Mouse (Mus musculus): ENCODE results near the gene Tmem144. TPM values are rescaled to one million over a fixed set of nuclear protein-coding genes. Genes with fewer than 3 reads are reported as not detected.

Tmem144 gene
- total and polyA plus RNA-seq, 2 experiments from 2014 or later, result 2.6 to 3.2 TPM

DNA sequence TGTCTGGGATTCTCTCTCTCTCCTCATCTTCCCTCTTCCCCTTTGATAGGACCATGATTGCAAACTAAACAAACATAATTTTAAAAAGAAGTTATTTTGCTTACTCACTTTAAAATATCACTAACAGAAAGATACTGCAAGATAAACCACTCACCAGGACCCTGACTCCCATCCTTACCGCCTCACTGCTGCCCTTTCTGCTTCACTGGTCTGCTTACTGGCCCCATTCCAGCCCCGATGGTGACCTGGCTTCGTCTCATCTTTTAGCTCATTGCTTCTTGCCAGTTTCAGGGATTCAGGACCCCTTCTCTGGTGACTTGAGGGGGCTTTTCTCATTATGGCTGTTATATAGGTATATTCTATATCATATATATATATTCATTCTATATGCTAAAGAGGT is 13.5 kb upstream of the Tmem144 start:
- Histone ChIP-seq H3K27me3 (ENCODE audit: insufficient read depth, low read length) (no peaks in the 10 kb centered on the region), H3K4me2 (ENCODE audit: low read depth, low read length) (no peak overlapping the region), H3K4me1 (ENCODE audit: insufficient read depth, low read length) (peaks cover 5% of the 10 kb centered on the region; the same call in 1 of the 2 replicates), H3K9me3 (ENCODE audit: low read length) (no peaks in the 10 kb centered on the region), H3K36me3 (ENCODE audit: insufficient read depth, low read length) (no peaks in the 10 kb centered on the region), H3K9ac (replicated peaks; ENCODE audit: low read length) (no peak overlapping the region), H3K4me3 (ENCODE audit: low read length) (no peak overlapping the region), H3K27ac (peak overlapping the region; percentile 65; the same call in 1 of the 2 replicates)
- TF ChIP-seq CTCF (IDR thresholded peaks at IDR 0.05; ENCODE audit: low read depth), result no peak
- DNase-seq (ENCODE audit: low spot score), result no peak
- no peak for ATAC-seq
- WGBS, result 47% methylated on average over 3 of the region's 3 CpGs

DNA sequence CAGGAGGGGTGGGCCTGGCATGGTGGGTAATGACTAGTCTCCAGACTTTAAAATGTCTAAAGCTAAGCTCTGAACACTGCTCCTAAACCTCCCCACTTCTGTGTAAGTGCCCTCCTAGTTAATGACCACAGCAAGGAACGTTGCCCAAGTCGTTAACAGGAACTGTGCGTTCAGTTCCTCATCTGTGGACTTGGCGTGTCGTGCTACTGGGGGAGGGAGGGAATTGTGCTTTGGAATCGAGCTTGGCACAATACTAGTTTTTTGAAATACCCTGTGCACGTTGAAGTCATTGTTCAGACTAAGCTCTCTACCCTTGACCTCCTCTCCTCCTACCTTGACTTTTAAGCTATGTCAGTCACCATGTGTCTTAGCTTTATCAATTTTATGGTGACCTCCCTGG is 12.3 kb upstream of the Tmem144 start:
- DNase-seq (ENCODE audit: low spot score), result no peak

DNA sequence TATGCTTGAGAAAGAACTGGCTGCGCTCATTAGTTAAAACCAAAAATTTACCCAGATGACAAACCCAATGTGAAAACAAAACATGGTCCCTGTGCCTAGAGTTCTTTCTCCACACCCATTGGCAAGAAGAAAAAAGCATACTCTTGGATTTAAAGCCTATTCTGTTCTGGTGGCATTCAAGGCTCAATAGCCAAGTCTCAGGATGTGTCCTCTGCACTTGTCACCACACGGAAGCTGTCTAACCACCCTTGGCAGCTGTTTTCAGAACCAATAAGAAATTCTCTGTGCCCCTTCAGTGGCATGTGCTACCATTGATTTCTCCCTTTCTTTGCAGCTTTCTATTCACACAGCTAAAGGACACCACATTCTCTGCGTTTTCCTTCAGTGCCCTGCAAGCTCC is 5.6 kb upstream of the Tmem144 start:
- no peak for TF ChIP-seq CTCF (IDR thresholded peaks at IDR 0.05; ENCODE audit: low read depth)
- H3K4me2 ChIP-seq (ENCODE audit: low read depth, low read length), result no peak overlapping the region
- WGBS, result 53% methylated on average over 3 of the region's 3 CpGs
- no peaks in the 10 kb centered on the region for H3K9me3 ChIP-seq (ENCODE audit: low read length)
- no peaks in the 10 kb centered on the region for H3K27me3 ChIP-seq (ENCODE audit: insufficient read depth, low read length)
- no peaks in the 10 kb centered on the region for H3K36me3 ChIP-seq (ENCODE audit: insufficient read depth, low read length)
- no peak overlapping the region for H3K4me3 ChIP-seq (ENCODE audit: low read length)
- H3K27ac ChIP-seq, result no peak overlapping the region
- DNase-seq (ENCODE audit: low spot score) (no peak), ATAC-seq (no peak)
- no peaks in the 10 kb centered on the region for H3K4me1 ChIP-seq (ENCODE audit: insufficient read depth, low read length)
- H3K9ac ChIP-seq (replicated peaks; ENCODE audit: low read length), result no peak overlapping the region

More for the DNA sequence above, 12.3 kb upstream of the Tmem144 start:
- Histone ChIP-seq H3K4me1 (ENCODE audit: insufficient read depth, low read length) (peaks cover 5% of the 10 kb centered on the region; the same call in 1 of the 2 replicates), H3K36me3 (ENCODE audit: insufficient read depth, low read length) (no peaks in the 10 kb centered on the region), H3K9me3 (ENCODE audit: low read length) (no peaks in the 10 kb centered on the region), H3K4me2 (ENCODE audit: low read depth, low read length) (no peak overlapping the region), H3K9ac (replicated peaks; ENCODE audit: low read length) (no peak overlapping the region), H3K27ac (no peak overlapping the region), H3K4me3 (ENCODE audit: low read length) (no peak overlapping the region), H3K27me3 (ENCODE audit: insufficient read depth, low read length) (no peaks in the 10 kb centered on the region)
- WGBS, result 50% methylated on average over 7 of the region's 7 CpGs
- ATAC-seq, result no peak
- no peak for TF ChIP-seq CTCF (IDR thresholded peaks at IDR 0.05; ENCODE audit: low read depth)

DNA sequence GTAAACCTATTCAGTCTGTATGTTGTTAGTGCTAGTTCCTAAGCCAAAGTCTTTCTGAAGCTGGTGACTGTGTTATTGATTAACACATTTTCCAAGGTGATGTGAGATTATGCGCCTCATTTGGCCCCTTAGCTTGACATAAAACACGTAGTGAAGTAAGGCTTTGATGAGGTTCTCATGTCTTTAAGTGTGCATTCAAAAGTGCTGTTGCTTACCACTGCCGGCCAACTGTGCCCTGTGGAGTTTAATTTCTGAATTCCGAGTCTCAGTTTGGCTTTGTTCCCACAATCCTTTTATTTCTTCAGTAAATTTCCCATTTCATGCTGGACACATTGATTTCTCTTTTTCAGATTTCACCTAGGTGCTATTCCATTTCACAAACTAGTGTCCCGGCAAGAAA is 5.2 kb upstream of the Tmem144 start:
- ATAC-seq (no peak), DNase-seq (ENCODE audit: low spot score) (no peak)
- Histone ChIP-seq H3K36me3 (ENCODE audit: insufficient read depth, low read length) (no peaks in the 10 kb centered on the region), H3K9me3 (ENCODE audit: low read length) (no peaks in the 10 kb centered on the region), H3K27ac (no peak overlapping the region), H3K4me1 (ENCODE audit: insufficient read depth, low read length) (no peaks in the 10 kb centered on the region; the same call in 1 of the 2 replicates), H3K4me2 (ENCODE audit: low read depth, low read length) (no peak overlapping the region), H3K4me3 (ENCODE audit: low read length) (no peak overlapping the region), H3K9ac (replicated peaks; ENCODE audit: low read length) (no peak overlapping the region), H3K27me3 (ENCODE audit: insufficient read depth, low read length) (no peaks in the 10 kb centered on the region)
- 50% methylated on average over 5 of the region's 5 CpGs for WGBS
- no peak for TF ChIP-seq CTCF (IDR thresholded peaks at IDR 0.05; ENCODE audit: low read depth)

DNA sequence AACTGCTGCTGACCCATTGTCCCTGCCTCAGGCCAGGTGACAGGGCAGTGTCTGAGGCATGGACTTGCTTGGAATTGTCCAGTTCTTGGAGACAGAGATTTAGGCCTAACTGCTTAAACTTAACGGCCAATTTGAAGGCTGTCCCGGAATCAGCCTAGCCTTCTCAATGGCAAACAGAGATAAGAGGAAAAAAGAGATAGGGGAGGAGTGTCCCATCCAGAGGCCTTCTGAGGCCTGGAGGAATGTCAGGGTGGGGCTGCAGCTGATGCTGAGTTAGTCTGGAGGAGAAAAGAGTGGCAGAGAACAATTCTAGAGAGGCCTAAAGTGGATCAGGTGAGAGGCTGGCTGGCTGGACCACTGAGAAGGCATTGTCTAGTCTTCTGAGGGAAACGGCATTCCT is 465 bp downstream of the Tmem144 start:
- Histone ChIP-seq H3K9me3 (ENCODE audit: low read length) (no peaks in the 10 kb centered on the region), H3K36me3 (ENCODE audit: insufficient read depth, low read length) (no peaks in the 10 kb centered on the region), H3K9ac (replicated peaks; ENCODE audit: low read length) (no peak overlapping the region), H3K27ac (no peak overlapping the region), H3K4me3 (ENCODE audit: low read length) (no peak overlapping the region), H3K27me3 (ENCODE audit: insufficient read depth, low read length) (no peaks in the 10 kb centered on the region), H3K4me1 (ENCODE audit: insufficient read depth, low read length) (no peaks in the 10 kb centered on the region; the same call in 1 of the 2 replicates), H3K4me2 (ENCODE audit: low read depth, low read length) (no peak overlapping the region)
- no peak for DNase-seq (ENCODE audit: low spot score)
- TF ChIP-seq CTCF (IDR thresholded peaks at IDR 0.05; ENCODE audit: low read depth), result no peak
- 87% methylated on average over 3 of the region's 3 CpGs for WGBS
- no peak for ATAC-seq

DNA sequence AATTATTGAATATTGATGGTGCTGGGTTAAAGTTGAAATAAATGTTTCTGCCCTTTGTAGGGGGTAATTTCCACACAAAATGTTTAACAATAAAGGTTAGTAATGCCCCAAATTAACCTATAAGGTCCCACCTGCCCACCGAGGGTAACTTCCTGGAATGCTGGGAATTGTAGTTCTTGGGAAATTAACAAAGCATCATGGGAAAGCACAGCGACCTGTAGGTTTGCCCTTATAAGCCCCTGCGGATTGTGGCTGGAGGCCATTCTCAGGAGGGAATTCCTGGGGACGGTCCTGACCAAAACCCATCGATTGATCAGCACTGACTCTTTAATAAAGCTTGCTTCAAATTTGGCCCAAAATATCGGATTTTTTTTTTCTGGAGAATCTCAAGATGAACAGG is 1.9 kb downstream of the Tmem144 start:
- no peak overlapping the region for H3K27ac ChIP-seq
- no peaks in the 10 kb centered on the region; the same call in 1 of the 2 replicates for H3K4me1 ChIP-seq (ENCODE audit: insufficient read depth, low read length)
- no peak overlapping the region for H3K9ac ChIP-seq (replicated peaks; ENCODE audit: low read length)
- H3K4me2 ChIP-seq (ENCODE audit: low read depth, low read length), result no peak overlapping the region
- H3K27me3 ChIP-seq (ENCODE audit: insufficient read depth, low read length), result no peaks in the 10 kb centered on the region
- H3K4me3 ChIP-seq (ENCODE audit: low read length), result no peak overlapping the region
- TF ChIP-seq CTCF (IDR thresholded peaks at IDR 0.05; ENCODE audit: low read depth), result no peak
- H3K36me3 ChIP-seq (ENCODE audit: insufficient read depth, low read length), result no peaks in the 10 kb centered on the region
- no peak for ATAC-seq
- no peak for DNase-seq (ENCODE audit: low spot score)
- H3K9me3 ChIP-seq (ENCODE audit: low read length), result no peaks in the 10 kb centered on the region
- WGBS, result 45% methylated on average over 6 of the region's 6 CpGs

DNA sequence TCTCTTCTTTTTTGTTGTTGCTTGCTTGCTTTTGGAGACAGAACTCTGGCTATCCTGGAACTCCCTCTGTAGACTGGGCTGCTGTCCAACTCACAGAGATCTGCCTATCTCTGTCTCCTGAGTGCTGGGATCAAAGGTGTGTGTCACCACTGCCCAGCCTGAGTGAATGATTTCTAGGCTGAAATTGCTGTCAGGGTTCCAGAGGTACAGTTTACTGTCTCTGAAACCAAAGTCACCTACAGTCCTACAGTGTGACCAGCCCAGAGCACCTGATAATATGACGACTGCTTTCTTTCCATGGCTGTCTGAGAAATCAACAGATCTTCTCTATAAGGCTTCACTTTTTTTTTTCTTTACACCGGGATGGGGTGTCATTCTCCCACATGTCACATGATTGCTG is 3.0 kb downstream of the Tmem144 start:
- ATAC-seq (no peak), DNase-seq (ENCODE audit: low spot score) (no peak)
- no peak overlapping the region for H3K9ac ChIP-seq (replicated peaks; ENCODE audit: low read length)
- no peak overlapping the region for H3K4me3 ChIP-seq (ENCODE audit: low read length)
- H3K4me1 ChIP-seq (ENCODE audit: insufficient read depth, low read length), result no peaks in the 10 kb centered on the region; the same call in 1 of the 2 replicates
- WGBS, result 86% methylated on average over 2 of the region's 2 CpGs
- no peaks in the 10 kb centered on the region for H3K27me3 ChIP-seq (ENCODE audit: insufficient read depth, low read length)
- no peak overlapping the region for H3K27ac ChIP-seq
- H3K9me3 ChIP-seq (ENCODE audit: low read length), result no peaks in the 10 kb centered on the region
- H3K4me2 ChIP-seq (ENCODE audit: low read depth, low read length), result no peak overlapping the region
- no peaks in the 10 kb centered on the region for H3K36me3 ChIP-seq (ENCODE audit: insufficient read depth, low read length)
- TF ChIP-seq CTCF (IDR thresholded peaks at IDR 0.05; ENCODE audit: low read depth), result no peak
